Mouse (Mus musculus) brain, adult 2 months (tissue): Measurements from ENCODE around the gene Sptssa.
"Not testable (repeated sequence)": the region's sequence is repeated elsewhere in the genome, so short reads cannot be mapped to it uniquely, and the experiment has no call there.

Experiments
- DNase-seq: peaks from one replicate; pipeline ENCODE4 v3.0.0; 2011; ENCODE audit warnings: low read depth, low spot score

Sptssa gene

GRCm38 (mm10) chr12:54656396-54657171, at the start of gene Sptssa:
TSS of gene Sptssa (minus strand) at chr12:54656573.
- DNase-seq, result peak; percentile 99

GRCm38 (mm10) chr12:54699394-54699793, 43.0 kb upstream of the Sptssa start:
- DNase-seq, result no peak

GRCm38 (mm10) chr12:54697791-54698250, 41.4 kb upstream of the Sptssa start:
- DNase-seq, result no peak

GRCm38 (mm10) chr12:54697003-54697597, 40.7 kb upstream of the Sptssa start:
- no peak for DNase-seq

GRCm38 (mm10) chr12:54696242-54697002, 40.0 kb upstream of the Sptssa start:
- peak; percentile 97 for DNase-seq

GRCm38 (mm10) chr12:54695511-54696241, 39.3 kb upstream of the Sptssa start, which contains the start of gene Eapp:
TSS of gene Eapp (minus strand) at chr12:54695897.
- peak; percentile 99 for DNase-seq

GRCm38 (mm10) chr12:54694847-54695510, 38.6 kb upstream of the Sptssa start:
- DNase-seq, result no peak

- no peak for DNase-seq
These were observed 32.7 kb upstream of the Sptssa start for GRCm38 (mm10) chr12:54689082-54689481.

GRCm38 (mm10) chr12:54683182-54683581, 26.8 kb upstream of the Sptssa start:
- DNase-seq, result peak; percentile 52

GRCm38 (mm10) chr12:54676709-54677108, 20.3 kb upstream of the Sptssa start:
- DNase-seq, result no peak

GRCm38 (mm10) chr12:54675396-54675795, 19.0 kb upstream of the Sptssa start:
- DNase-seq, result no peak

- no peak for DNase-seq
These were observed 14.9 kb upstream of the Sptssa start for GRCm38 (mm10) chr12:54671262-54671661.

- no peak for DNase-seq
These were observed 11.8 kb upstream of the Sptssa start for GRCm38 (mm10) chr12:54668141-54668540.

- DNase-seq, result no peak
These were observed 9.2 kb upstream of the Sptssa start for GRCm38 (mm10) chr12:54665526-54665925.

- DNase-seq, result not testable (repeated sequence)
These were observed 5.1 kb upstream of the Sptssa start for GRCm38 (mm10) chr12:54661470-54661869.

GRCm38 (mm10) chr12:54659901-54660300, 3.5 kb upstream of the Sptssa start:
- no peak for DNase-seq

- DNase-seq, result no peak
These were observed 2.2 kb upstream of the Sptssa start for GRCm38 (mm10) chr12:54658425-54659092.

- no peak for DNase-seq
These were observed 1.6 kb upstream of the Sptssa start for GRCm38 (mm10) chr12:54657951-54658350.

- DNase-seq, result no peak
These were observed 853 bp upstream of the Sptssa start for GRCm38 (mm10) chr12:54657226-54657625.

GRCm38 (mm10) chr12:54656039-54656395, 356 bp downstream of the Sptssa start:
- no peak for DNase-seq
